Mouse (Mus musculus) T-helper 17 cell (primary cell): ENCODE measurements at regions not wholly inside any gene's neighbourhood (a gene's known extent, or its start where the extent isn't known, plus 50 kb on each side); places are given as distances from the start of the nearest gene placed in this dataset.

ENCODE experiments used
- in situ Hi-C, 2 experiments: fragments of 300-600 bp; cut with MboI, MseI; formaldehyde crosslinking; loops; 1 replicate in 1 of 2; 2 replicates in 1 of 2; pipeline ENCODE4 v1.15.1; 2025; ENCODE audit warnings: high pct_unique_total_duplicates in 2 of 2

- in situ Hi-C loops = no loop called here
Observed at GRCm38 (mm10) chr11:71652381-71652775, 97.3 kb upstream of the Wscd1 start.

- in situ Hi-C loops = no loop called here
Observed at GRCm38 (mm10) chr11:71658346-71658745, 91.4 kb upstream of the Wscd1 start.

GRCm38 (mm10) chr11:71670111-71671050 lies 79.3 kb upstream of the Wscd1 start:
- in situ Hi-C loops = loop anchor here (10.0 kb wide), 2 partner anchors 354 to 746 kb away; no protein-coding TSS in a partner anchor

GRCm38 (mm10) chr11:71672171-71673050 lies 77.3 kb upstream of the Wscd1 start:
- in situ Hi-C loops = loop anchor here (10.0 kb wide), 2 partner anchors 352 to 748 kb away; no protein-coding TSS in a partner anchor

GRCm38 (mm10) chr11:71674319-71674718 lies 75.4 kb upstream of the Wscd1 start:
- in situ Hi-C loops = loop anchor here (10.0 kb wide), 2 partner anchors 350 to 750 kb away; no protein-coding TSS in a partner anchor

- in situ Hi-C loops = loop anchor here (10.0 kb wide), 2 partner anchors 349 to 751 kb away; no protein-coding TSS in a partner anchor
Observed at GRCm38 (mm10) chr11:71675714-71676313, 73.9 kb upstream of the Wscd1 start.

- in situ Hi-C loops = no loop called here
Observed at GRCm38 (mm10) chr11:71697017-71697416, 52.7 kb upstream of the Wscd1 start.

GRCm38 (mm10) chr11:71698836-71699235 lies 50.9 kb upstream of the Wscd1 start:
- in situ Hi-C loops = no loop called here
